Mouse (Mus musculus): Measurements from ENCODE around the gene Cds1.

DNA sequence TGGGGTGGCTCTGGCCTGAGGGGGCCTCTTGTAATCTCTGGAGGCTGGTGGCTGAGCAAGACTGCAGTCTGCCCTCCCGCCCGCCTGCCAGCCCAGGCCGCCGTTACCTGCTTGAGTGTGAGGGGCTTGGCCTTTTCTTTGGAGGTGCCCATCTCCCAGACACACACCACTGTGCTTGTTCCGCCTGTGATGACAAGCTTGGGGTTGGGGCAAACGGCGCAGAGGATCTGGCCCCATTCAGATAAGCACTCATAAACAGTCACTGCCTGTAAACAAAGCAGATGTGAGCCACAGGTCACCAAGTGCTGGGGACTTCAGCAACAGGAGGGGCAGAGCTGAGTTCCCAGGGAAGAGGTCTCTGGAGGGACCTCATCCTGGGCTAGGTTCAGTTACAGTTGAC, 86.2 kb downstream of the Cds1 start:
- no peak for TF ChIP-seq POLR2A (IDR thresholded peaks at IDR 0.05; ENCODE audit: low read depth, low read length)
- no peak for TF ChIP-seq CTCF (conservative IDR thresholded peaks at IDR 0.05; ENCODE audit: insufficient read depth, insufficient read length, low read depth, low read length)
